Mouse (Mus musculus) erythroid progenitor cell, adult 5-6 weeks (primary cell): ENCODE data around the gene Pcbp3. TPM values are rescaled to one million over a fixed set of nuclear protein-coding genes. Genes with fewer than 3 reads are reported as not detected.
"Not testable (repeated sequence)": the region's sequence is repeated elsewhere in the genome, so short reads cannot be mapped to it uniquely, and the experiment has no call there.

ENCODE experiments used
- ATAC-seq: replicated peaks from 2 replicates; pipeline ENCODE4 v1.8.0; 2016; ENCODE audit warnings: moderate number of reproducible peaks, mild to moderate bottlenecking, moderate TSS enrichment, inconsistent platforms; ENCODE audit not compliant: poor library complexity, low FRiP score, severe bottlenecking
- total RNA-seq, 2 experiments: library from RNA; stranded (forward) in 1 of 2; stranded (reverse) in 1 of 2; fragments of 150-400 nt in 1 of 2; fragments of 186-747, 209-891 nt in 1 of 2; gene quantifications; 2 replicates each; pipeline versions ENCODE4 v1.2.3 to v1.2.4; 2015 to 2017; ENCODE audit warnings: low replicate concordance in 2 of 2

The Pcbp3 gene
- total RNA-seq, 2 experiments from 2014 or later, result 2.9 TPM; not detected in 1

DNA sequence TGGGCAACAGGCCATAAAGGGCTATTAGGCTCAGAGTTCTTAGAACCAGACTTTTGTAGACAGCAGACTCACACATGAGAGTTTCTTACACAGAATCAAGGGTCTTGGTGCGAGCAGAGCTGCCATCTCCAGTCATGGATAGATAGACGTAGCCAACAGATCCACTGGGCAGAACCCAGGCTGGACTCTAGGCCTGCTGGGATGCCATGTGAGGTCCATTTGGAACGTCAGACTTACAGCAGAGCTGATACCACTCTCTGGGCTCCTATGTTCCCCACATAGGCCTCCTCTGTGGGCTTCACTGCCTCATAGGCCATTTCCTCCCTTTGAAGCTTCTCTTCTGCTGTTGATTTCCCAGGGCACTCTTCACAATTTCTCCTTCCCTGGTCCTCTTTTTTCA lies 208.0 kb downstream of the Pcbp3 start:
- ATAC-seq, result no peak

- ATAC-seq, result not testable (repeated sequence)
Measured at GRCm38 (mm10) chr10:76744267-76744666, 217.4 kb downstream of the Pcbp3 start.

- no peak for ATAC-seq
Measured at GRCm38 (mm10) chr10:76736764-76737163, 224.9 kb downstream of the Pcbp3 start.

DNA sequence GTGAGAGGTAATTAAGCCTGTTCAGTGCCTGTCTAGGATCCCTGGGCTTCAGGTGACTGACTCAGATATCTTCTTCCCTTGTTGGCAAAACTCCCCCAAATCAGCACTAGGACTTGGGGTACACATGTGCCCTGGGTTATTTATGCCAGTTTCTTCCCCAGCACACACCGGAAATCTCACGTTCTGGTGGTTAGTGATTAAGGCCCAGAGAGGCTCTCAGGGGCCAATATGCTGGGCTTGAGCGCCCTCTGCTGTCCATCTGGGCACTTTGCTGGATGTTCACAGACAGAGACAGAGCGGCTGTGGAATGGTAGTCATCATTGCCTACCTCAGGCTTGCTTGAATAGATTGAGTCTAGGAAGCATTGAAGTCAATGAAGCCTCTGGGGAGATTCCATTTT lies 226.7 kb downstream of the Pcbp3 start:
- peak; percentile 63 for ATAC-seq

DNA sequence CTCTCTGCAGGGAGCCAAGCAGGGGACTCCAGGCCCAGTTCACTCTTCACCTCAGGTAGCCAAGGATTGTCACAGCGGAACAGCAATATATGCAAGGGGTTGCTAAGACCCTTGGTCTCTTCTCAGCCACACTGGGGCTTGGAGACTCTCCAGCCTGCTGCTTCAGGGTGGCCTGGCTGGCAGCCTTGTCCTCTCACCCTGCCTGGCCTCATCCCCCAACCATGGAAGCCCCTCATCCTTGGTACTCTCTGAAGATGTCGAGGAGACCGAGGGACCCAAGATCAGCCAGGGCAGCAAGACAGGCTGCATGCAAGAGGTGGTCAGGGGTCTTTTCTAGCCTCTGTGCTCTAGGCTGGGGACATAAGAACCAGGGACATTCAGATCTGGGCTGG lies 228.0 kb downstream of the Pcbp3 start:
- ATAC-seq, result no peak

- no peak for ATAC-seq
Measured at GRCm38 (mm10) chr10:76732881-76733676, 228.6 kb downstream of the Pcbp3 start.

GRCm38 (mm10) chr10:76732391-76732790 lies 229.3 kb downstream of the Pcbp3 start:
- ATAC-seq, result no peak

GRCm38 (mm10) chr10:76731621-76732239 lies 230.0 kb downstream of the Pcbp3 start:
- no peak for ATAC-seq

DNA sequence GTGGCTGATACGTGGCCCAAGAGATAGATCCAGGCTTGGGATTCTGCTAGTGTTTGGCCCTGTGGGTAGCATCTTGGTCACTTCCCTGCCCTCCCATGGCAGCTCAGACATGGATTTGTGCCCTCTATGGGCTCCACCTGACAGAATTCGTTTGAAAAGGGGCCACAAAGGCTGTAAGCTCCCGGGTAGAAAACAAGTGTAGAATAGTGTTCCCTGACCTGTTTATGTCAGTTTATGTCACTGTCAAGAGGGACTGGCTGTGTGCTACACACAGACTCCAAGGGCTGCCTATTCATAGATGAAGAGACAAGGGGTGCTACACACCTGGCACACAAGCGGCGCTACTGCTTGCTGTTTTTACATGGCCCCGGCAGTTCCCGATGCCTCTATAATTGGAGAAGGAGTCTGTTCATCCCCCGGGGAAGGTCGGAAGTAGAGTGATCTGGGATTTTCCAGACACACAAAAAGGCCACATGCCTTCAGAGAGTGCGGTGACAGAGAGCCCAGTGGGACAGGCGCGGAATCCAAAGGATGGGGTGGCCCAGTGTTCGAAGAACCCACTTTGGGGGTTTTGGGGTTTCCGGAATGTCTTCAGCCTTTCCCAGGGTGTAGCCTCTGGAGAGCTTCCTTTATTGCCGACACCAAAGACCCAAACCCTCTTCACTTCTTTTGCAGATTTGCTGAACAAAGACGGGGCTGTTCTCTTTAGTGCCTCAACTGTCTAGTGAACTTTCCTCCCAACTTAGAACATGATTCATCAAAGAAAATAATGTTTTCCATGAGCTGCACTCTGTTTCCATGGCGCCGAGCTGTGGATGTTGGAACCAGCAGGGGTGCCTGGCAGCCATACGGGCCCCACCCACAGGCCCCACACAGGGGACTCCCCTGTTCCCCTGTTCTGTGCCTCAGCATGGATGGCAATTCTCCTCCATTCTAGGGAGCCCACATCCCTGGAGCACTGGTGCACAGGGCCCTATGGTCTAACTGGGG lies 231.8 kb downstream of the Pcbp3 start:
- no peak for ATAC-seq

GRCm38 (mm10) chr10:76728369-76728768 lies 233.3 kb downstream of the Pcbp3 start:
- ATAC-seq, result no peak

DNA sequence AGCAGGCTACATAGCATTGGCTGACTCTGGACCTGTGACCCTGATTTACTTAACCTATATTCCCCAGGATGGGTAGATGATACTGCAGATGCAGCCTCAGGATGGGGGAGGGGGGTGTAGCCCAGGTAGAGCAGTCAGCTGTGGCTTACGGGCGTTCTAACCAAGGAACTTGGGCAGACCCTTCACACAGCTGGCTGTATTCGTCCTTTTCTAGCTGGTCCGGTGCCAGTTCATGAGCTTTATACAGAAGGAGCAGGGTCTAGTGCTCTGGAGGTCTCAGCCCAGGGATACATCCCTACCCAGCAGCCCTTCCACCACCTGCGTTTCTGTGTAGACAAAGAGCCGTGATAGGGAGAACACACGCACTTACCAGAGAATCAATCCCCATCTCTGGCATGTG lies 234.4 kb downstream of the Pcbp3 start:
- ATAC-seq, result no peak

GRCm38 (mm10) chr10:76726866-76727265 lies 234.8 kb downstream of the Pcbp3 start:
- ATAC-seq, result no peak

DNA sequence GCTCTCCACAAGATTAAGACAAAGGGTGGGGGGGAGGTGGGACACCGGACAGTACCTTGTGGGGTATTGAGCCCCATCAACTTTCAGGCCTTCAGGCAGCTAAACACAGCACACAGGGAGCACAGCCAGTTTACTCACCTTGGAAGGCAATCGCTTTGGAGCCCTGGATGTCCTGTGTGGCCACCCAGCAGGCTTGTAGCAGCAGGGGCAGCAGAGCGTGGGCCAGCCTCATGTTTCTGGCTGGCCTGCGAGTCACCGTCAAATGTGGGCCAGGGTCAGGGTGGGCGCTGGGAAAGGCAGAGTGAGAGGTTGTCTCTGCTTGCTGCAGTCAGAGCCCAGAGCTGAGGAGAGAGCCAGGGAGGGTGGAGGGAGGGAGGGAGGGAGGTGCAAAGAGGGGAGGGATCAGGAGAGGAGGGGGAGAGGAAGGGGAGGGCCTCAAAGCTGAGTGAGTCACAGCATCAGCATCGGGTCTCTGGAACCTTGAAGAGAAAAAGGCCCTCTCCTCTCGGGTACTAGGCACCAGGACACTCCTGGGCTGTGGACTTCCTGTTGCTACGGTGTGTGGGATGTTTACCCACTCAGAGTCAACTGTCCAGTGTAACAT lies 235.9 kb downstream of the Pcbp3 start, which contains the start of gene Col6a1:
Gene Col6a1, minus strand, starts transcription at position 487 of the 604 bp plus-strand sequence.
- no peak for ATAC-seq

DNA sequence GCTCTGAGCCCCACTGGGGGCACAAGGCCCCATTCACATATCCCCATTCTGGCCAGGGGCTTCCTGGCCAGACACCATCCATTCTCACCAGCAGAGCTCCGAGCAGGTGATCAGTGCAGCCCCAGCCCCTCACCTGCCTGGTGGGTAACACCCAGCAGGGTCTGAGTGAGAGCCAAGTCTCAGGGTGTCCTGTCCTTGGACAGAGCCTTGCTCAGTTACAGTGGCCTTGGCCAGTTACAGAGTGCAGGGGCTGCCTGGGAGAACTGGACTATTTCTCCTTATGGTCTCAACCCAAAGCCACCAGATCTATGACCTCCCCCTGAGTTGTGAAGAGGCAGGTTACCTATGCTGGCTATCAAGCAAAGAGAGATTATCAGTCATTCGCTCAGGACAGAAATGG lies 236.6 kb downstream of the Pcbp3 start:
- ATAC-seq, result no peak

- ATAC-seq, result no peak
Measured at GRCm38 (mm10) chr10:76724231-76724736, 237.4 kb downstream of the Pcbp3 start.

- no peak for ATAC-seq
Measured at GRCm38 (mm10) chr10:76722751-76723450, 238.8 kb downstream of the Pcbp3 start.

GRCm38 (mm10) chr10:76721746-76722145 lies 239.9 kb downstream of the Pcbp3 start:
- ATAC-seq, result no peak

- no peak for ATAC-seq
Measured at GRCm38 (mm10) chr10:76721216-76721615, 240.5 kb downstream of the Pcbp3 start.

DNA sequence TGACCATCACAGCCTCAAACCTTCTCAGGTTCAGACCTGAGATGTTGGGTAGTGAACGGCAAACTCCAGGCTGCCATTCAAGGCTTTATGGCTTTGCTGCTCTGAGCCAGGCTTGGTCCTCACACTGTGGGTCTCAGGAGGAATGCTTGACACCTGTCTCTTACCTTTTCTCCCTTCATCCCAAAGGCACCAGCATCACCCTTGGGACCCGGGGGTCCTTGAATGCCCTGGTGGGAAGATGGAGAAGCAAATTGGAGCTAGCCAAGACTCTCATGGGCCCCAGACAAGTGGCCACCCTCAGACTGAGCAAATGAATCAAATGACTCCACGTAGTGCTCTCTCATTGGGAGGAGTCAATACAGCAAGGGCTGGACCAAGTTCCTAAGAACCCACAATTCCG lies 244.1 kb downstream of the Pcbp3 start:
- ATAC-seq, result no peak
